Mouse (Mus musculus) neural tube, embryonic 13.5 days (tissue): ENCODE data around the gene Pde5a. TPM values are rescaled to one million over a fixed set of nuclear protein-coding genes. Genes with fewer than 3 reads are reported as not detected.

ENCODE experiments used
- ATAC-seq: fragments of 200-750 bp; cut with Nextera tagmentation; 2 replicates; pipeline ENCODE4 v1.8.0; 2017; ENCODE audit warnings: low read depth, mild to moderate bottlenecking, moderate TSS enrichment, moderate library complexity
- H3K27ac ChIP-seq: fragments of 300-500 bp; sonication (generic); replicated peaks from 2 replicates; pipeline ENCODE4 v1.5.1; 2015; ENCODE audit warnings: moderate library complexity, mild to moderate bottlenecking, inconsistent platforms
- H3K27me3 ChIP-seq: fragments of 300-500 bp; sonication (generic); 2 replicates; pipeline ENCODE4 v1.6.1; 2015; ENCODE audit warnings: mild to moderate bottlenecking, inconsistent platforms
- H3K36me3 ChIP-seq: fragments of 300-500 bp; sonication (generic); 2 replicates; pipeline ENCODE4 v1.6.1; 2015; ENCODE audit warnings: mild to moderate bottlenecking, inconsistent platforms
- H3K4me1 ChIP-seq: fragments of 300-500 bp; sonication (generic); replicated peaks from 2 replicates; pipeline ENCODE4 v1.6.1; 2015; ENCODE audit warnings: inconsistent platforms
- H3K4me2 ChIP-seq: fragments of 300-500 bp; sonication (generic); 2 replicates; pipeline ENCODE4 v1.6.1; 2015; ENCODE audit warnings: inconsistent platforms, mild to moderate bottlenecking, moderate library complexity
- H3K4me3 ChIP-seq: fragments of 300-500 bp; sonication (generic); 2 replicates; pipeline ENCODE4 v1.5.1; 2015; ENCODE audit warnings: mild to moderate bottlenecking, inconsistent platforms
- H3K9ac ChIP-seq: fragments of 300-500 bp; sonication (generic); 2 replicates; pipeline ENCODE4 v1.6.1; 2015; ENCODE audit warnings: moderate library complexity, mild to moderate bottlenecking, inconsistent platforms
- H3K9me3 ChIP-seq: fragments of 300-500 bp; sonication (generic); 2 replicates; pipeline ENCODE4 v1.6.1; 2016; ENCODE audit warnings: inconsistent platforms
- WGBS: fragments of 180-500 bp; shearing (Covaris S2); methylation state at CpG from one replicate; pipeline ENCODE4 v1.1.7; 2015; 5-methylcytosine and 5-hydroxymethylcytosine counted together
- polyA plus RNA-seq: library from polyadenylated mRNA; unstranded; fragments of >200 nt; fragmentation: Nextera tagmentation; extraction: Ambion mirVana; gene quantifications from 2 replicates; pipeline ENCODE4 v1.2.1, GENCODE M21; 2015

The Pde5a gene
- polyA plus RNA-seq, 1 experiment from 2014 or later, result 1.7 TPM

GRCm38 (mm10) chr3:122818282-122818681 is 89.5 kb downstream of the Pde5a start:
- Histone ChIP-seq H3K9me3 (no peaks in the 10 kb centered on the region), H3K4me1 (no peaks in the 10 kb centered on the region), H3K27me3 (no peaks in the 10 kb centered on the region), H3K27ac (no peak overlapping the region), H3K4me2 (no peak overlapping the region), H3K36me3 (no peaks in the 10 kb centered on the region), H3K9ac (no peak overlapping the region), H3K4me3 (no peak overlapping the region)
- no peak for ATAC-seq
- WGBS, result 85% methylated on average over 5 of the region's 5 CpGs

GRCm38 (mm10) chr3:122820700-122821099 is 92.0 kb downstream of the Pde5a start:
- Histone ChIP-seq H3K9me3 (no peaks in the 10 kb centered on the region), H3K36me3 (no peaks in the 10 kb centered on the region), H3K27me3 (no peaks in the 10 kb centered on the region), H3K4me1 (no peaks in the 10 kb centered on the region), H3K27ac (no peak overlapping the region), H3K9ac (no peak overlapping the region), H3K4me3 (no peak overlapping the region), H3K4me2 (no peak overlapping the region)
- WGBS, result 63% methylated on average over 4 of the region's 4 CpGs
- ATAC-seq, result no peak

- Histone ChIP-seq H3K36me3 (no peaks in the 10 kb centered on the region), H3K27ac (0 out of 2 replicates have a peak overlapping the region, but pooled peaks have one; percentile 6), H3K9me3 (no peaks in the 10 kb centered on the region), H3K4me3 (no peak overlapping the region), H3K4me1 (no peaks in the 10 kb centered on the region), H3K9ac (no peak overlapping the region), H3K27me3 (no peaks in the 10 kb centered on the region), H3K4me2 (no peak overlapping the region)
- ATAC-seq, result peak; percentile 67; the same call in 1 of the 2 replicates
- WGBS, result 81% methylated on average over 11 of the region's 11 CpGs
These were observed 99.7 kb downstream of the Pde5a start for GRCm38 (mm10) chr3:122828270-122829058.

GRCm38 (mm10) chr3:122834519-122834918 is 105.8 kb downstream of the Pde5a start:
- no peak for ATAC-seq
- no peaks in the 10 kb centered on the region for H3K27me3 ChIP-seq
- H3K36me3 ChIP-seq, result no peaks in the 10 kb centered on the region
- H3K4me2 ChIP-seq, result no peak overlapping the region
- H3K27ac ChIP-seq, result no peak overlapping the region
- H3K9me3 ChIP-seq, result no peaks in the 10 kb centered on the region
- H3K4me3 ChIP-seq, result no peak overlapping the region
- H3K4me1 ChIP-seq, result 0 out of 2 replicates have a peak, but pooled peaks cover 3% of the 10 kb centered on the region
- H3K9ac ChIP-seq, result no peak overlapping the region
- 48% methylated on average over 5 of the region's 5 CpGs for WGBS

- 83% methylated on average over 8 of the region's 8 CpGs for WGBS
- no peak overlapping the region for H3K4me3 ChIP-seq
- no peaks in the 10 kb centered on the region for H3K36me3 ChIP-seq
- H3K4me2 ChIP-seq, result no peak overlapping the region
- ATAC-seq, result no peak
- no peaks in the 10 kb centered on the region for H3K9me3 ChIP-seq
- H3K9ac ChIP-seq, result no peak overlapping the region
- no peak overlapping the region for H3K27ac ChIP-seq
- 0 out of 2 replicates have a peak, but pooled peaks cover 3% of the 10 kb centered on the region for H3K4me1 ChIP-seq
- no peaks in the 10 kb centered on the region for H3K27me3 ChIP-seq
These were observed 106.5 kb downstream of the Pde5a start for GRCm38 (mm10) chr3:122835097-122835850.

GRCm38 (mm10) chr3:122837639-122838038 is 108.9 kb downstream of the Pde5a start:
- 77% methylated on average over 2 of the region's 2 CpGs for WGBS
- no peak for ATAC-seq
- Histone ChIP-seq H3K9ac (no peak overlapping the region), H3K27ac (no peak overlapping the region), H3K27me3 (no peaks in the 10 kb centered on the region), H3K36me3 (no peaks in the 10 kb centered on the region), H3K9me3 (no peaks in the 10 kb centered on the region), H3K4me1 (0 out of 2 replicates have a peak, but pooled peaks cover 3% of the 10 kb centered on the region), H3K4me3 (no peak overlapping the region), H3K4me2 (no peak overlapping the region)

GRCm38 (mm10) chr3:122848410-122849034 is 119.8 kb downstream of the Pde5a start:
- H3K4me3 ChIP-seq, result no peak overlapping the region
- no peaks in the 10 kb centered on the region for H3K27me3 ChIP-seq
- H3K9me3 ChIP-seq, result no peaks in the 10 kb centered on the region
- no peak overlapping the region for H3K27ac ChIP-seq
- no peak overlapping the region for H3K4me2 ChIP-seq
- H3K9ac ChIP-seq, result no peak overlapping the region
- H3K36me3 ChIP-seq, result peaks cover 8% of the 10 kb centered on the region; the same call in 1 of the 2 replicates
- ATAC-seq, result no peak
- H3K4me1 ChIP-seq, result no peaks in the 10 kb centered on the region
- 83% methylated on average over 5 of the region's 5 CpGs for WGBS

- Histone ChIP-seq H3K27me3 (no peaks in the 10 kb centered on the region), H3K9ac (no peak overlapping the region), H3K36me3 (no peaks in the 10 kb centered on the region), H3K4me3 (no peak overlapping the region), H3K9me3 (no peaks in the 10 kb centered on the region), H3K4me1 (no peaks in the 10 kb centered on the region), H3K4me2 (no peak overlapping the region), H3K27ac (no peak overlapping the region)
- WGBS, result 63% methylated on average over 11 of the region's 11 CpGs
- no peak for ATAC-seq
These were observed 126.4 kb downstream of the Pde5a start for GRCm38 (mm10) chr3:122855149-122855548.

GRCm38 (mm10) chr3:122859829-122860228 is 131.1 kb downstream of the Pde5a start:
- Histone ChIP-seq H3K27me3 (no peaks in the 10 kb centered on the region), H3K4me1 (no peaks in the 10 kb centered on the region), H3K4me3 (no peak overlapping the region), H3K9ac (no peak overlapping the region), H3K9me3 (no peaks in the 10 kb centered on the region), H3K4me2 (no peak overlapping the region), H3K27ac (no peak overlapping the region), H3K36me3 (no peaks in the 10 kb centered on the region)
- WGBS, result 87% methylated on average over 2 of the region's 2 CpGs
- ATAC-seq, result no peak

- Histone ChIP-seq H3K4me3 (no peak overlapping the region), H3K4me2 (no peak overlapping the region), H3K27ac (no peak overlapping the region), H3K9me3 (no peaks in the 10 kb centered on the region), H3K4me1 (no peaks in the 10 kb centered on the region), H3K36me3 (no peaks in the 10 kb centered on the region), H3K9ac (no peak overlapping the region), H3K27me3 (no peaks in the 10 kb centered on the region)
- ATAC-seq, result no peak
- WGBS, result 86% methylated on average over 12 of the region's 12 CpGs
These were observed 132.1 kb downstream of the Pde5a start for GRCm38 (mm10) chr3:122860573-122861498.

- WGBS, result 89% methylated on average over 4 of the region's 4 CpGs
These were observed 136.3 kb downstream of the Pde5a start for GRCm38 (mm10) chr3:122865092-122865491.

More at GRCm38 (mm10) chr3:122865092-122865491, 136.3 kb downstream of the Pde5a start:
- no peaks in the 10 kb centered on the region for H3K27me3 ChIP-seq
- H3K27ac ChIP-seq, result no peak overlapping the region
- no peaks in the 10 kb centered on the region for H3K4me1 ChIP-seq
- no peak overlapping the region for H3K4me2 ChIP-seq
- H3K36me3 ChIP-seq, result no peaks in the 10 kb centered on the region
- no peak for ATAC-seq
- H3K9me3 ChIP-seq, result no peaks in the 10 kb centered on the region
- H3K9ac ChIP-seq, result no peak overlapping the region
- H3K4me3 ChIP-seq, result no peak overlapping the region
